Mouse (Mus musculus) lung, postnatal 0 days (tissue): ENCODE results near the gene Sbf1.

Experiments used
- CTCF ChIP-seq: IDR thresholded peaks from 2 replicates; pipeline ENCODE4 v1.5.1; 2016; ENCODE audit warnings: antibody characterized with exemption, mild to moderate bottlenecking
- EP300 ChIP-seq: IDR thresholded peaks from 2 replicates; pipeline ENCODE4 v1.6.1; 2016; ENCODE audit warnings: antibody characterized with exemption, mild to moderate bottlenecking, control low read depth

- no peak for TF ChIP-seq CTCF
- no peak for TF ChIP-seq EP300
These were observed 30.1 kb downstream of the Sbf1 start for GRCm38 (mm10) chr15:89285004-89285403.
